Mouse (Mus musculus) intestine, embryonic 16.5 days (tissue): ENCODE data around the gene Tada2a. TPM values are rescaled to one million over a fixed set of nuclear protein-coding genes. Genes with fewer than 3 reads are reported as not detected.

Experiments used
- ATAC-seq: fragments of 200-750 bp; cut with Nextera tagmentation; 2 replicates; pipeline ENCODE4 v1.8.0; 2017; ENCODE audit warnings: moderate TSS enrichment, moderate library complexity
- H3K27ac ChIP-seq: fragments of 300-500 bp; sonication (generic); 2 replicates; pipeline ENCODE4 v1.5.1; 2014; ENCODE audit warnings: mild to moderate bottlenecking, low read length
- H3K27me3 ChIP-seq: fragments of 300-500 bp; sonication (generic); replicated peaks from 2 replicates; pipeline ENCODE4 v1.6.1; 2014; ENCODE audit warnings: low read length, control low read depth, mixed read lengths; ENCODE audit not compliant: control insufficient read depth, insufficient read depth
- H3K36me3 ChIP-seq: fragments of 300-500 bp; sonication (generic); 2 replicates; pipeline ENCODE4 v1.6.1; 2014; ENCODE audit warnings: low read length, control low read depth; ENCODE audit not compliant: control insufficient read depth, insufficient read depth
- H3K4me1 ChIP-seq: fragments of 300-500 bp; sonication (generic); 2 replicates; pipeline ENCODE4 v1.6.1; 2014; ENCODE audit warnings: low read length, control low read depth, mixed read lengths; ENCODE audit not compliant: control insufficient read depth, insufficient read depth
- H3K4me2 ChIP-seq: fragments of 300-500 bp; sonication (generic); 2 replicates; pipeline ENCODE4 v1.6.1; 2014; ENCODE audit warnings: low read depth, low read length, control low read depth
- H3K4me3 ChIP-seq: fragments of 300-500 bp; sonication (generic); 2 replicates; pipeline ENCODE4 v1.5.1; 2014; ENCODE audit warnings: mild to moderate bottlenecking, low read length
- H3K9ac ChIP-seq: fragments of 300-500 bp; sonication (generic); 2 replicates; pipeline ENCODE4 v1.6.1; 2014; ENCODE audit warnings: low read depth, low read length
- H3K9me3 ChIP-seq: fragments of 300-500 bp; sonication (generic); 2 replicates; pipeline ENCODE4 v1.6.1; 2016; ENCODE audit warnings: low read length, control low read depth; ENCODE audit not compliant: control insufficient read depth
- WGBS: fragments of 180-500 bp; shearing (Covaris S2); extraction: QIAGEN DNeasy Blood & Tissue Kit; methylation state at CpG from one replicate; pipeline ENCODE4 v1.1.7; 2014; 5-methylcytosine and 5-hydroxymethylcytosine counted together
- polyA plus RNA-seq: library from polyadenylated mRNA; unstranded; fragments of >200 nt; fragmentation: Nextera tagmentation; extraction: Ambion mirVana; gene quantifications from 2 replicates; pipeline ENCODE4 v1.2.1, GENCODE M21; 2015

Tada2a gene
- polyA plus RNA-seq, 1 experiment from 2014 or later = 23.2 TPM

- no peak for ATAC-seq
- Histone ChIP-seq H3K27ac (no peak overlapping the region), H3K9ac (no peak overlapping the region), H3K4me1 (no peaks in the 10 kb centered on the region), H3K9me3 (no peaks in the 10 kb centered on the region), H3K36me3 (no peaks in the 10 kb centered on the region; the same call in none of the 2 replicates), H3K4me3 (no peak overlapping the region), H3K4me2 (no peak overlapping the region), H3K27me3 (no peaks in the 10 kb centered on the region)
- WGBS = 77% methylated on average over 5 of the region's 5 CpGs
Measured at GRCm38 (mm10) chr11:84032559-84032958, 96.8 kb downstream of the Tada2a start.

GRCm38 (mm10) chr11:84031971-84032370 lies 97.4 kb downstream of the Tada2a start:
- Histone ChIP-seq H3K4me3 (no peak overlapping the region), H3K27me3 (no peaks in the 10 kb centered on the region), H3K9me3 (no peaks in the 10 kb centered on the region), H3K36me3 (no peaks in the 10 kb centered on the region; the same call in none of the 2 replicates), H3K4me2 (no peak overlapping the region), H3K9ac (no peak overlapping the region), H3K27ac (no peak overlapping the region), H3K4me1 (no peaks in the 10 kb centered on the region)
- 53% methylated on average over 9 of the region's 9 CpGs for WGBS
- no peak for ATAC-seq

Other genes starting within 250 kb of the Tada2a start
- 23.8 and 24.0 TPM in 2 replicates for gene Ddx52, start 187.5 kb downstream of the Tada2a start, polyA plus RNA-seq
- gene Synrg, start 165.2 kb downstream of the Tada2a start, polyA plus RNA-seq = 6.6 and 8.0 TPM in 2 replicates
- gene Dusp14, start 60.3 kb downstream of the Tada2a start, polyA plus RNA-seq = 17.3 and 18.3 TPM in 2 replicates
- 8.3 and 8.5 TPM in 2 replicates for gene Acaca, start 72 bp upstream of the Tada2a start, polyA plus RNA-seq
- gene Gm11437, start 37.9 kb upstream of the Tada2a start, polyA plus RNA-seq = 0.17 TPM in 1 of 2 replicates, not detected in the other